Mouse (Mus musculus): Measurements from ENCODE around the gene Cep170b. TPM values are rescaled to one million over a fixed set of nuclear protein-coding genes. Genes with fewer than 3 reads are reported as not detected.

Cep170b gene
- polyA plus RNA-seq, 1 experiment from 2014 or later, result 20.1 TPM

GRCm38 (mm10) chr12:112760154-112760926 is 40.1 kb downstream of the Cep170b start, which contains the start of gene Pld4:
TSS of gene Pld4 (plus strand) at chr12:112760655.
- WGBS, result 41% methylated on average over 4 of the region's 4 CpGs

GRCm38 (mm10) chr12:112761411-112761810 is 41.2 kb downstream of the Cep170b start:
- Histone ChIP-seq H3K4me3 (replicated peaks) (no peak overlapping the region), H3K4me2 (replicated peaks) (no peak overlapping the region), H3K4me1 (replicated peaks) (no peaks in the 10 kb centered on the region), H3K9ac (no peak overlapping the region), H3K36me3 (no peaks in the 10 kb centered on the region), H3K27ac (no peak overlapping the region), H3K27me3 (replicated peaks) (no peaks in the 10 kb centered on the region), H3K9me3 (no peaks in the 10 kb centered on the region)
- WGBS, result 87% methylated on average over 4 of the region's 4 CpGs
- no peak for ATAC-seq

More at GRCm38 (mm10) chr12:112760154-112760926, 40.1 kb downstream of the Cep170b start, which contains the start of gene Pld4:
- Histone ChIP-seq H3K9me3 (no peaks in the 10 kb centered on the region), H3K4me1 (replicated peaks) (no peaks in the 10 kb centered on the region), H3K27me3 (replicated peaks) (no peaks in the 10 kb centered on the region), H3K36me3 (no peaks in the 10 kb centered on the region), H3K9ac (no peak within 1 kb of the TSS), H3K4me2 (replicated peaks) (no peak within 1 kb of the TSS), H3K27ac (no peak within 1 kb of the TSS), H3K4me3 (replicated peaks) (no peak within 1 kb of the TSS)
- 0 out of 2 replicates have a peak, but pooled peaks have one; percentile 17 for ATAC-seq

- Histone ChIP-seq H3K27ac (no peak overlapping the region), H3K36me3 (no peaks in the 10 kb centered on the region)
- WGBS, result 82% methylated on average over 3 of the region's 3 CpGs
These were observed 41.8 kb downstream of the Cep170b start for GRCm38 (mm10) chr12:112762018-112762417.

GRCm38 (mm10) chr12:112763176-112763575 is 42.9 kb downstream of the Cep170b start:
- Histone ChIP-seq H3K27me3 (replicated peaks) (no peaks in the 10 kb centered on the region), H3K4me2 (replicated peaks) (no peak overlapping the region), H3K36me3 (no peaks in the 10 kb centered on the region), H3K9me3 (no peaks in the 10 kb centered on the region), H3K4me3 (replicated peaks) (no peak overlapping the region), H3K27ac (no peak overlapping the region), H3K4me1 (replicated peaks) (no peaks in the 10 kb centered on the region), H3K9ac (no peak overlapping the region)
- WGBS, result 73% methylated on average over 4 of the region's 4 CpGs
- no peak for ATAC-seq

More at GRCm38 (mm10) chr12:112762018-112762417, 41.8 kb downstream of the Cep170b start:
- ATAC-seq, result peak; percentile 67
- Histone ChIP-seq H3K4me2 (replicated peaks) (no peak overlapping the region), H3K9ac (no peak overlapping the region), H3K4me3 (replicated peaks) (no peak overlapping the region), H3K4me1 (replicated peaks) (no peaks in the 10 kb centered on the region), H3K9me3 (no peaks in the 10 kb centered on the region), H3K27me3 (replicated peaks) (no peaks in the 10 kb centered on the region)

- ATAC-seq, result no peak
These were observed 43.9 kb downstream of the Cep170b start for GRCm38 (mm10) chr12:112764141-112764540.

GRCm38 (mm10) chr12:112764991-112765390 is 44.7 kb downstream of the Cep170b start:
- no peak for ATAC-seq
- Histone ChIP-seq H3K4me1 (replicated peaks) (no peaks in the 10 kb centered on the region), H3K4me3 (replicated peaks) (no peak overlapping the region), H3K27me3 (replicated peaks) (no peaks in the 10 kb centered on the region), H3K4me2 (replicated peaks) (no peak overlapping the region), H3K9me3 (no peaks in the 10 kb centered on the region), H3K9ac (no peak overlapping the region), H3K27ac (no peak overlapping the region), H3K36me3 (no peaks in the 10 kb centered on the region)
- WGBS, result 87% methylated on average over 7 of the region's 7 CpGs

More at GRCm38 (mm10) chr12:112764141-112764540, 43.9 kb downstream of the Cep170b start:
- Histone ChIP-seq H3K9me3 (no peaks in the 10 kb centered on the region), H3K4me2 (replicated peaks) (no peak overlapping the region), H3K4me1 (replicated peaks) (no peaks in the 10 kb centered on the region), H3K27me3 (replicated peaks) (no peaks in the 10 kb centered on the region), H3K36me3 (no peaks in the 10 kb centered on the region), H3K9ac (no peak overlapping the region), H3K4me3 (replicated peaks) (no peak overlapping the region), H3K27ac (no peak overlapping the region)
- 86% methylated on average over 5 of the region's 5 CpGs for WGBS

- Histone ChIP-seq H3K27ac (no peak overlapping the region), H3K4me1 (replicated peaks) (no peaks in the 10 kb centered on the region), H3K4me2 (replicated peaks) (no peak overlapping the region), H3K4me3 (replicated peaks) (no peak overlapping the region), H3K27me3 (replicated peaks) (no peaks in the 10 kb centered on the region), H3K9me3 (no peaks in the 10 kb centered on the region), H3K36me3 (no peaks in the 10 kb centered on the region), H3K9ac (no peak overlapping the region)
- ATAC-seq, result no peak
- 89% methylated on average over 7 of the region's 7 CpGs for WGBS
These were observed 46.3 kb downstream of the Cep170b start for GRCm38 (mm10) chr12:112766586-112766985.

GRCm38 (mm10) chr12:112767036-112767890 is 47.0 kb downstream of the Cep170b start:
- no peaks in the 10 kb centered on the region for H3K27me3 ChIP-seq (replicated peaks)
- 90% methylated on average over 16 of the region's 16 CpGs for WGBS
- no peaks in the 10 kb centered on the region for H3K9me3 ChIP-seq
- H3K4me3 ChIP-seq (replicated peaks), result no peak overlapping the region
- no peak for ATAC-seq
- H3K9ac ChIP-seq, result no peak overlapping the region
- no peaks in the 10 kb centered on the region for H3K36me3 ChIP-seq
- H3K4me1 ChIP-seq (replicated peaks), result no peaks in the 10 kb centered on the region
- no peak overlapping the region for H3K27ac ChIP-seq
- H3K4me2 ChIP-seq (replicated peaks), result no peak overlapping the region

- ATAC-seq, result no peak
- WGBS, result 81% methylated on average over 8 of the region's 8 CpGs
- no peak overlapping the region for H3K27ac ChIP-seq
- no peaks in the 10 kb centered on the region for H3K9me3 ChIP-seq
- no peak overlapping the region for H3K4me3 ChIP-seq (replicated peaks)
- H3K9ac ChIP-seq, result no peak overlapping the region
- H3K36me3 ChIP-seq, result no peaks in the 10 kb centered on the region
- H3K4me1 ChIP-seq (replicated peaks), result no peaks in the 10 kb centered on the region
- no peak overlapping the region for H3K4me2 ChIP-seq (replicated peaks)
- H3K27me3 ChIP-seq (replicated peaks), result no peaks in the 10 kb centered on the region
These were observed 47.9 kb downstream of the Cep170b start for GRCm38 (mm10) chr12:112768166-112768565.

- Histone ChIP-seq H3K9me3 (no peaks in the 10 kb centered on the region), H3K36me3 (no peaks in the 10 kb centered on the region), H3K4me3 (replicated peaks) (no peak overlapping the region), H3K9ac (no peak overlapping the region), H3K27me3 (replicated peaks) (no peaks in the 10 kb centered on the region), H3K27ac (no peak overlapping the region), H3K4me2 (replicated peaks) (no peak overlapping the region), H3K4me1 (replicated peaks) (0 out of 2 replicates have a peak, but pooled peaks cover 2% of the 10 kb centered on the region)
- no peak for ATAC-seq
- 76% methylated on average over 6 of the region's 6 CpGs for whole genome bisulfite sequencing
These were observed 48.8 kb downstream of the Cep170b start for GRCm38 (mm10) chr12:112769031-112769430.

GRCm38 (mm10) chr12:112769751-112770150 is 49.5 kb downstream of the Cep170b start:
- H3K4me1 ChIP-seq (replicated peaks), result 0 out of 2 replicates have a peak, but pooled peaks cover 2% of the 10 kb centered on the region
- H3K36me3 ChIP-seq, result no peaks in the 10 kb centered on the region
- H3K9me3 ChIP-seq, result no peaks in the 10 kb centered on the region
- H3K27me3 ChIP-seq (replicated peaks), result no peaks in the 10 kb centered on the region
- ATAC-seq, result peak; percentile 10; the same call in 1 of the 2 replicates
- WGBS, result 85% methylated on average over 2 of the region's 2 CpGs
- H3K27ac ChIP-seq, result no peak overlapping the region
- H3K4me3 ChIP-seq (replicated peaks), result no peak overlapping the region
- no peak overlapping the region for H3K9ac ChIP-seq
- no peak overlapping the region for H3K4me2 ChIP-seq (replicated peaks)

- 0 out of 2 replicates have a peak, but pooled peaks cover 2% of the 10 kb centered on the region for H3K4me1 ChIP-seq (replicated peaks)
- no peaks in the 10 kb centered on the region for H3K27me3 ChIP-seq (replicated peaks)
- no peak overlapping the region for H3K4me2 ChIP-seq (replicated peaks)
- H3K4me3 ChIP-seq (replicated peaks), result no peak overlapping the region
- WGBS, result 81% methylated on average over 4 of the region's 4 CpGs
- H3K9ac ChIP-seq, result no peak overlapping the region
- no peaks in the 10 kb centered on the region for H3K36me3 ChIP-seq
- ATAC-seq, result no peak
- H3K9me3 ChIP-seq, result no peaks in the 10 kb centered on the region
- H3K27ac ChIP-seq, result no peak overlapping the region
These were observed 50.1 kb downstream of the Cep170b start for GRCm38 (mm10) chr12:112770396-112770795.

All from intestine, embryonic 15.5 days (tissue).